Mouse (Mus musculus): ENCODE results near the gene Prm2.

DNA sequence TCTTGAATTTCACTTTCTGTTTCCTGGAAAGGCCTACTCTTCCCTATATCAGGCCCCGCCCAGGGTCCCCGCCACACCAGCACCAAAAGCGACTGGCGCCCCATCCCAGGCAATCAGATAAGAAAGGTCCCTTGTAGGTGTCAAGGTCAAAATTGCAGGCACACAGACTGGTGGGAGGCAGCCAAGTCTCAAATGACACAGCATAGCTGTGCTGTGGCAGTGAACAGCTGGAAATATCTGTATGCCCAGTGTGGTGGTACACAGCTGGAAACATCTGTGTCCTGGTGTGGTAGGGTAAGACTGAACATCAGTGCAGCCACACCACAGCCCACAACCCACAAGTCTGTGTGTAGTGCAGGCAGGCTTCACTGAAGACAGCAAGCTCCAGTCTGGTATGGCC is 18.9 kb upstream of the Prm2 start:
- TF ChIP-seq CTCF (IDR thresholded peaks at IDR 0.05; ENCODE audit: borderline replicate concordance, extremely low read depth, insufficient read depth, insufficient read length) (no peak), POLR2A (IDR thresholded peaks at IDR 0.05; ENCODE audit: borderline replicate concordance, extremely low read depth, insufficient read depth, insufficient read length, poor library complexity, severe bottlenecking) (no peak)

Measured in brain, embryonic 14.5 days (tissue).